Mouse (Mus musculus) heart, embryonic 14.5 days (tissue): Measurements from ENCODE around the gene Muc2. TPM values are rescaled to one million over a fixed set of nuclear protein-coding genes. Genes with fewer than 3 reads are reported as not detected.

ENCODE experiments used
- ATAC-seq: fragments of 200-750 bp; cut with Nextera tagmentation; 2 replicates; pipeline ENCODE4 v1.8.0; 2017; ENCODE audit warnings: low read depth, moderate TSS enrichment; ENCODE audit not compliant: insufficient number of reproducible peaks, insufficient read depth, low FRiP score
- H3K27ac ChIP-seq, 2 experiments: fragments of 200-500 bp in 1 of 2; fragments of 300-500 bp in 1 of 2; sonication (generic) in 1 of 2; replicated peaks in 1 of 2; 2 replicates each; pipeline ENCODE4 v1.5.1; 2012 to 2014; ENCODE audit warnings: low read depth in 2 of 2, low read length in 2 of 2, control low read depth in 1 of 2, mild to moderate bottlenecking in 1 of 2, mixed read lengths in 1 of 2; ENCODE audit not compliant: control insufficient read depth in 1 of 2, insufficient read depth in 1 of 2
- H3K27me3 ChIP-seq: fragments of 300-500 bp; sonication (generic); 2 replicates; pipeline ENCODE4 v1.6.1; 2014; ENCODE audit warnings: mild to moderate bottlenecking, low read length, control low read depth; ENCODE audit not compliant: control insufficient read depth, insufficient read depth
- H3K36me3 ChIP-seq: fragments of 300-500 bp; sonication (generic); 2 replicates; pipeline ENCODE4 v1.6.1; 2014; ENCODE audit warnings: mild to moderate bottlenecking, control low read depth, low read length, mixed read lengths; ENCODE audit not compliant: control insufficient read depth, insufficient read depth
- H3K4me1 ChIP-seq, 2 experiments: fragments of 200-500 bp in 1 of 2; fragments of 300-500 bp in 1 of 2; sonication (generic) in 1 of 2; 2 replicates each; pipeline ENCODE4 v1.6.1; 2012 to 2014; ENCODE audit warnings: low read length in 2 of 2, control low read depth in 1 of 2, mixed read lengths in 1 of 2; ENCODE audit not compliant: control insufficient read depth in 2 of 2, insufficient read depth in 2 of 2
- H3K4me2 ChIP-seq: fragments of 300-500 bp; sonication (generic); 2 replicates; pipeline ENCODE4 v1.6.1; 2014; ENCODE audit warnings: mild to moderate bottlenecking, low read length
- H3K4me3 ChIP-seq, 2 experiments: fragments of 200-500 bp in 1 of 2; fragments of 300-500 bp in 1 of 2; sonication (generic) in 1 of 2; 2 replicates each; pipeline ENCODE4 v1.5.1; 2012 to 2014; ENCODE audit warnings: low read length in 2 of 2, mild to moderate bottlenecking in 2 of 2, control low read depth in 1 of 2, low read depth in 1 of 2, moderate library complexity in 1 of 2; ENCODE audit not compliant: control insufficient read depth in 1 of 2, insufficient read depth in 1 of 2
- H3K9ac ChIP-seq: fragments of 300-500 bp; sonication (generic); 2 replicates; pipeline ENCODE4 v1.6.1; 2014; ENCODE audit warnings: mild to moderate bottlenecking, low read length
- H3K9me3 ChIP-seq: fragments of 300-500 bp; sonication (generic); 2 replicates; pipeline ENCODE4 v1.6.1; 2016; ENCODE audit warnings: low read length, control low read depth; ENCODE audit not compliant: control insufficient read depth
- WGBS: fragments of 180-500 bp; shearing (Covaris S2); extraction: QIAGEN DNeasy Blood & Tissue Kit; methylation state at CpG from one replicate; pipeline ENCODE4 v1.1.7; 2014; 5-methylcytosine and 5-hydroxymethylcytosine counted together
- polyA plus RNA-seq: library from polyadenylated mRNA; unstranded; fragments of >200 nt; fragmentation: Nextera tagmentation; extraction: Ambion mirVana; gene quantifications from 2 replicates; pipeline ENCODE4 v1.2.1, GENCODE M21; 2014

Muc2 gene
- polyA plus RNA-seq, 1 experiment from 2014 or later: 0.31 TPM

- no peaks in the 10 kb centered on the region for H3K36me3 ChIP-seq
- peak overlapping the region; percentile 10 to 13; a peak in 2 of 4 replicates for H3K4me3 ChIP-seq
- no peak overlapping the region for H3K27ac ChIP-seq
- peak overlapping the region; percentile 57 for H3K4me2 ChIP-seq
- WGBS: 33% methylated on average over 30 of the region's 30 CpGs
- H3K9me3 ChIP-seq: no peaks in the 10 kb centered on the region
- peaks cover 15% of the 10 kb centered on the region for H3K27me3 ChIP-seq
- H3K4me1 ChIP-seq: no peaks in the 10 kb centered on the region; a peak in 1 of 4 replicates
- ATAC-seq: no peak
- no peak overlapping the region for H3K9ac ChIP-seq
These were observed 3.6 kb downstream of the Muc2 start for GRCm38 (mm10) chr7:141693591-141694273.

- H3K4me2 ChIP-seq: no peak overlapping the region
- H3K9me3 ChIP-seq: no peaks in the 10 kb centered on the region
- H3K27me3 ChIP-seq: peaks cover 15% of the 10 kb centered on the region
- no peak overlapping the region for H3K9ac ChIP-seq
- no peaks in the 10 kb centered on the region for H3K36me3 ChIP-seq
- H3K4me3 ChIP-seq: no peak overlapping the region
- H3K27ac ChIP-seq: no peak overlapping the region
- H3K4me1 ChIP-seq: no peaks in the 10 kb centered on the region; a peak in 1 of 4 replicates
- ATAC-seq: no peak
- 77% methylated on average over 5 of the region's 5 CpGs for WGBS
These were observed 4.1 kb downstream of the Muc2 start for GRCm38 (mm10) chr7:141694274-141694639.

- 73% methylated on average over 13 of the region's 13 CpGs for WGBS
- H3K4me2 ChIP-seq: no peak overlapping the region
- H3K9me3 ChIP-seq: no peaks in the 10 kb centered on the region
- H3K4me3 ChIP-seq: no peak overlapping the region
- H3K4me1 ChIP-seq: no peaks in the 10 kb centered on the region; a peak in 1 of 4 replicates
- no peak for ATAC-seq
- no peak overlapping the region for H3K9ac ChIP-seq
- H3K36me3 ChIP-seq: no peaks in the 10 kb centered on the region
- peaks cover 15% of the 10 kb centered on the region for H3K27me3 ChIP-seq
- no peak overlapping the region for H3K27ac ChIP-seq
These were observed 6.4 kb downstream of the Muc2 start for GRCm38 (mm10) chr7:141696538-141696937.

GRCm38 (mm10) chr7:141699556-141700220, 9.5 kb downstream of the Muc2 start:
- no peaks in the 10 kb centered on the region for H3K36me3 ChIP-seq
- no peaks in the 10 kb centered on the region for H3K27me3 ChIP-seq
- no peaks in the 10 kb centered on the region for H3K9me3 ChIP-seq
- WGBS: 75% methylated on average over 8 of the region's 8 CpGs
- no peak overlapping the region for H3K4me3 ChIP-seq
- ATAC-seq: no peak
- H3K9ac ChIP-seq: no peak overlapping the region
- no peaks in the 10 kb centered on the region for H3K4me1 ChIP-seq
- no peak overlapping the region for H3K4me2 ChIP-seq
- no peak overlapping the region for H3K27ac ChIP-seq

GRCm38 (mm10) chr7:141747451-141748100, 57.4 kb downstream of the Muc2 start:
- Histone ChIP-seq H3K9ac (no peak overlapping the region), H3K4me3 (no peak overlapping the region), H3K4me2 (no peak overlapping the region), H3K27me3 (no peaks in the 10 kb centered on the region), H3K4me1 (no peaks in the 10 kb centered on the region), H3K36me3 (no peaks in the 10 kb centered on the region), H3K9me3 (no peaks in the 10 kb centered on the region), H3K27ac (no peak overlapping the region)
- 83% methylated on average over 7 of the region's 7 CpGs for WGBS
- no peak for ATAC-seq

- no peak for ATAC-seq
- H3K4me3 ChIP-seq: no peak overlapping the region
- H3K9me3 ChIP-seq: no peaks in the 10 kb centered on the region
- H3K27ac ChIP-seq: no peak overlapping the region
- H3K9ac ChIP-seq: no peak overlapping the region
- no peak overlapping the region for H3K4me2 ChIP-seq
- peaks cover 4% of the 10 kb centered on the region; the same call in 1 of the 2 replicates for H3K27me3 ChIP-seq
- no peaks in the 10 kb centered on the region for H3K4me1 ChIP-seq
- H3K36me3 ChIP-seq: no peaks in the 10 kb centered on the region
- WGBS: 74% methylated on average over 6 of the region's 6 CpGs
These were observed 62.4 kb downstream of the Muc2 start for GRCm38 (mm10) chr7:141752513-141752912.

GRCm38 (mm10) chr7:141755831-141756230, 65.7 kb downstream of the Muc2 start:
- H3K9ac ChIP-seq: no peak overlapping the region
- H3K27me3 ChIP-seq: peaks cover 4% of the 10 kb centered on the region; the same call in 1 of the 2 replicates
- H3K9me3 ChIP-seq: no peaks in the 10 kb centered on the region
- no peak overlapping the region for H3K27ac ChIP-seq
- no peak overlapping the region for H3K4me2 ChIP-seq
- H3K36me3 ChIP-seq: no peaks in the 10 kb centered on the region
- no peak for ATAC-seq
- H3K4me1 ChIP-seq: no peaks in the 10 kb centered on the region
- no peak overlapping the region for H3K4me3 ChIP-seq
- 57% methylated on average over 4 of the region's 4 CpGs for WGBS
